Mouse (Mus musculus) CD4-positive helper T cell, adult 2 months (primary cell): ENCODE data around the gene Atp2a3.
A peak's percentile ranks its signal among the peaks of the same experiment; 100 is the strongest.

Experiments used
- DNase-seq: peaks from one replicate; pipeline ENCODE4 v3.0.0-alpha.2; 2012; ENCODE audit warnings: low read depth, missing footprints, low spot score

Gene Atp2a3

DNA sequence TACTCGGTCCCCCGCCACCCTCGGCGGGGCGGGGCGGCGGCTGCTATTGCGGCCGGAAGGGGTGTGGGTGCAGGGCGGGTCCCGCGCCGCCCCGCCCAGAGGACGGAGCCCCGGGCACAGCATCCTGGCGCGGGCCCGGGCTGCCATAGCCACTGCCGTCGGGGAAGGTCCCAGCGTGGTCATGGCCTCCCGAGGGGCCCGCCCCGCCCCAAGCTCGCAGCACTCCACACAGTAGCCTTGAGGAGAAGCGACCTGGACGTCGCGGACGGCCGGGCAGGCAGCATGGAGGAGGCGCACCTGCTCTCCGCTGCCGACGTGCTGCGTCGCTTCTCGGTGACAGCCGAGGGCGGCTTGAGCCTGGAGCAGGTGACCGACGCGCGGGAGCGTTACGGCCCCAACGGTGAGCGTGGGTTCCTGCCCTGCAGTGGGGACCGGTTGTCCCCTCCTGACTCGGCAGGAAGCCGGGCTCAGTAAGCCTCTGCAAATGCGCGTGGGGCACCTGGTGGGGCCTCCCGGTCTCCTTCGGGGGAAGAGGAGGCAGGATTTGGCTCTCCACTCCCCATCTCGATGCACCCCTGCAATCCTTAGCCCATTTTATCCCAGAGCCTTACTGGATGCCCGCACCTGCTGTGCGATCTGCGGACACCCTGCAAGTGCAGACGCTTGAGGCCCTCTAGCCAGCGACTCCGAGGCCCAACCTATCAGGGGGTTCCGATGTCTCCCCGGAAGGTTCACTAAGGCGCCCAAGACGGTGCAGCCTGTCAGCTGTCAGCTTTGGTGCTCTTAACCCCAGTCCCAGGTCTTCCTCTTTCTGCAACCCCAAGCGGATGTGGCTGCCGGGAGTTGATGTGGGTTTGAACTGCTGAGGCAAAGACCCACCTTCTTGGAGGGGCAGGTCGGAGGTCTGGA is at the start of gene Atp2a3:
Gene Atp2a3 (plus strand): TSS at position 98 of the 909 bp plus-strand sequence.
- peak; percentile 86 for DNase-seq

DNA sequence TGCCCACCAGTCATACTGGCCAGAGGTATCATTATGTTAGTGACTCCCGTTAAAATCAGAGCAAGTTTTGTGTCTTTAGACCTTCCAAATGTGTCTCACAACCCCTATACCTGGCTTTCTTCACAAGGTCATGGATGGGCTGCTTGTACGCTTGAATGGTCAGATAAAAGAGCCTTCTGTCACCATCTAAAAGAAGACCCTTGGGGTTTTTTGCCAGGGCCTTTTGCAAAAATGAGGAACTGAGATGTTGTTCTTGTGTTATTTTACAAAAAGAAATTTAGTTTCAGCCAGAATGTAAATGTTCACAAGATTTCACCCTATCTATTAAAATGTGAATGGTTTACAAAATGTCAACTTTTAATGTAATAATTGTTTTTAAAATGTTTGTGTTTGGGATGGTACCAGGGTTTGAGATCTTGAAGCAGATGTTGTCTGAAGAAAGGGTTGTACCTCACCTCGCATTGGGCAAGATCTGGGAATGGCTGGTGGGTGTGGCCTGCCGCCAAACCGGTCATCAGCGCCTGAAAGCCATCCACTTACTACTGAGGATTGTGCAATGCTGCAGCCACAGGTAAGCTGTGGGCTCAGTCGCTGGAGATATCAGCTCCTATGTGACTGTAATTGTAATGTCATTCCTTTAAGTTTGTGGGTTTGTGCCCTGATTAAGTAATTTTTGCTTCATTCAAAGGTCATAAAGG is 43.5 kb upstream of the Atp2a3 start:
- no peak for DNase-seq

DNA sequence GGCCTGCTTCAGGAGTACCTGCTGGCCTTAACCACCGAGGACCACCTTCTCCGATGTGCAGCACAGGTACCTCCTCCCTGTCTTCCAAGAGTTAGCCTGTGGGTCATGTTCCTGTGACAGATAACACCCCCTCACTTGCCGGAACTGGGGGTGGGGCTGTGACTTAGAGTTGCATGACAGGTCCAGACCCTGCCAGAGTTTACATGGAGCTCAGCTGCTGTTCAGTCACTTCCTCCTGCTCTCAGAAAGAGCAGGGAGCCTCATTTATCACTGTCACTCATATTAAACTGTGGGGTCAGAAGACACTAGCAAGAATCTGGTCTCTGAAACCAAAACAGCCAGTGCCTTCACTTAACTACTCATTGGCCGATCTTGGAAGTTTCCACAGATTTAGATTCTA is 37.9 kb upstream of the Atp2a3 start:
- DNase-seq = no peak

DNA sequence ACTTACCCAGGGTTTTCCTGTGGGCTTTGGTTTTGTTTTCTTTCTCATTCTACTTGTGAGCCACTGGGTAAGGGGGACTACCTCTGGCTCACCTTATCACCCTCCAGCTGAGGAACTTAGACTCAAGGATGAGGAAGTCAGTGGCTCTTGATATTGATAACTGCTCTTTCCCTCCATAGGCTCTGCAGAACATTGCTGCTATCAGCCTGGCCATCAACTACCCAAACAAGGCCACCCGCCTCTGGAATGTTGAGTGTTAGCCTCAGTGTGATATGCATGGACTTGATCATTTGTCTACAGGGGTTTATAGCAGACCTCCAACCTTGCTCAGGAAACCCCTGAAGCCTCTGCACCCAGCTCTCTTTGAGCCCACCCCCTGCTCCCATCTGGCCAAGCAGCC is 36.5 kb upstream of the Atp2a3 start:
- no peak for DNase-seq

DNA sequence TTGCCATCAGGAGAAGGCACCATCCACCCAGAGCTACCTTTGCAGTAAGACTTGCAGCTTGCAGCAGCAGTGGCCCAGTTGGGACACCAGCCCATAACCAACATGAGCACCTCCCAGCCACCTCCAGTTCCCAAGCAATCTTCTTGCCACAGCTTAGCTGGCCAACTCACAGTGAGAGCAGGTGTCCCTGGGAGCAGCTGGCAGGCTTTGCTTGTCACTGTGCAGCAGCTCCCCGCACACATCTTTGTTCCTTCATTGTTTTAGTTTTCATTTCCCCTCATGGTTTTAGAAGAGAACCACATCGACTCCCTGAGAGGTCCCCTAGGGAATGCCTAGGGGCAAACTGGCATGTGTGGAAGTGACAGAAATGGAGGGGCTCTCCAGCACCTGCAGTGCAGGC is 35.9 kb upstream of the Atp2a3 start:
- no peak for DNase-seq

DNA sequence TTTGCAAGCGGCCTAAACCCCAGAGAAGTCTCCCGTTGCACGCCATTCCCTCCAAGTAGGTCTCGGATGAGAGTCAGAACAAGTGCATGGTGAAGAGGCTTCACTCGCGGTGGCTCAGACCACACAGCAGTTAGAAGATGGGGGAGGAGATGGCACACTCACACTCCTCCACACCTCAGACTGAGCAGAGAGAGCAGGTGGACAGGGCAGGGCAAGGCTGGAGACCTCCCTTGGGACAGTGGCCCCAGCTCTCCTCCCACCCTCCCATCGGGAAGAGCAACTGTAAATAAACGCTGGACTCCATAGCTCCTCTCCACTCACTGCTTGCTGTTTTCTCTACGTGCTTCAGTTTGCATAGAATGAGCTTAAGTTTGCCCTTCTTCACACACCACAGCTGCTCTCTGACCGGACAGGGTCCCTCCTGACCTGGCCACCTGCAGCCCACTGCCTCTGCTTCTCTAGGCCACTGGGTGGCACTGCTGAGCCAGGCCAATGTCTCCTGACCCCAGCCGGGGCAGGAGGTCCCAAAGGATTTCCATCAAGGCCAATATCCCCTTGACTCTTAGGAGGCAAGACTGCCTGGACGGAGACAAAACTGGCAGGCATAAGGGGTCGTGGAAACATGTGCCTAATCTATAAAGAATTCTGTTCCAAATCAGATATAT is 34.6 kb upstream of the Atp2a3 start:
- peak; percentile 49 for DNase-seq

DNA sequence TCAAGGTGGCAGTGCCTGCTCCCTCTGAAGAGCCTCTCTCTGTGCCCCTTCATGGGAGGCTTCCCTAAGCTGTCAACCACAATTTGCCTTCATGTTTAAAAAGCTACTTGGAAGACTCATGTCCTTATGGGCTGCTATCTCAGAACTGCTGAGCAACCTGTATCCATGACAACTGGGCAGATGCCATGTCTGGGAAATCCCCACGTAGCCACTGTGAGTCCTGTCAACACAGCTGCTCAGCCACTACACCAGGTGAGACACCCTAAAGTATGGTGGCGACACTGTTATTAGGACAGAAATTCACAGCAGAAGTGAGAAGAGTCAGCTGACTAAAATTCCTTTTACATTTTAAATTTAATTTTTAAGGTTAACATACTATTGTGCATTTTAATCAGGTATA is 32.5 kb upstream of the Atp2a3 start:
- DNase-seq = peak; percentile 34

DNA sequence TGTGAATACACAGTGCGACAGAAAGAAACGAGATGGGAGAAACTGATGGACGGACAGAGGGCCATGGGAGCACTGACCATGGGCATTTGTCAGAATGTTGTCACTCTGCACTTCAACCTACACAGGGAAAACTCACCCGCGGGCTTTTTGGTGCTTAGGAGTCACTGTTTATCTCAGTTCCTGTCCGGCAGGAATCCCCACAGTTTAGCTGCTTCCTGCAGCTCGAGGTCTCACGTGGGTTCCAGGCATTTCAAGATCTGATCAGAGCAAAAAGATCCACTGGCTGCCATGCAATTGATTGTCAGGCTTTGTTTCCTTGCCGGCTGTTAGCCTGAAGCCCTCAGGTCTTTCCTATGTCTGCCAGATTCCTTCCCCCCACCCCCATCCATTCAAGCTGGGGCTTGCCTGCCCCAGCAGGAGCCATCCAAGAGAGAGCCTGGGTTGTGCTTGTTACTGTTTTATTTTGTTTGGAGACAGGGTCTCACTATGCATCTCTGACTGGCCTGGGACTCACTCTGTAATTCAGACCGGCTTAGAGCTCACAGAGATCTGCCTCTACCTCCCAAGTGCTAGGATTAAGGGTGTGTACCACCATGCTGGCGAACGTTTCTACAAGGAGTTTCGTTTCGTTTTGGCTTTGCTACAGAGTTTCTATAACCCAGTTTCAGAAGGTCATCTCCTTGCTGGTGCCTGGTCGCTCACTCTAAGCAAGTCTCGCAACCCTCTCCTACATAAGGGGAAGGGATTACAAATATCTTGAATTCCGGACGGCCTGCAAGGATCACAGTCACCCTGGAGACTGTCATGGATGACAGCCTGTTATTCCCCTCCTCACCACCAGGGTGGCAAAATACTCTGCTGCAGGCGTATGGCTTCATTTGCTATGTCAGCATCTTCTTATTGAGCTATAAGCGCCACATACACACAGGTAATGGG is 20.5 kb upstream of the Atp2a3 start:
- peak; percentile 60 for DNase-seq

DNA sequence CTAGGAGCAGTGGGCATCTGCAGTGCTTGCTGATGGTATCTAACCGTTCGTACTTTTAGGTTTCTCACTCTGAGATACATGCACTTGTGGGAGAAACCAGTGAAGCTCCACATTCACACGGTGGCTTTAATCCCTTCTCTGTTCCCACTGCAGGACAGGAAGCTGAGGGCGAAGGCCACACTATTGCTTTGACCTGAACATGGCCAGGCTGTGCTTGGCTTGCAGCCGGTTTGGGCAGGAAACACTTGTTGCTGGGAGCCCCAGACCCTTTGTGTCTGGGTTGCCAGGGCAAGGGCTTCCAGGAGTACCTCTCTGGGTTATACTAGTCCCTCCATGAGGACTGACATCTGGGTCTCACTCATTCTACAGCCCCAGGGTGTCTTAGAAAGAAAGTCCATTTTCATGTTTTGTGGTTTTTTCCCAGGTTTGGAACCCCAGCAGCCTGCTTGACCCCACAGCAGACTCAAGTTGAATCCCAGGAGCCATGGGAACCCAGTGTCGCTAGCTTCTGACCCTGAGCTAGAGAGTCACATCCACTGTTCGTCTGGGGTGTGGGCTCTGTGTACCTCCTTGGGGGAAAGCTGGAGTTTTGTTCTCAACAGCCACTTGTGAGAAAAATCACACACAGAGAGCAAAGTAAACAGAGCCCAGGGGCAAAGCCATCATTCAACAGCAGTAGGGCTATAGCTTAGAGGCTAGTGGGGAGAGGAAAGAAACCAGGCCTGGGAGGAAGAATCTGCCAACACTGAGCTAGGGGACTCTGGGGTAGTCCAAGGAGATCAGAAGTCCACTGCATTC is 15.8 kb upstream of the Atp2a3 start:
- DNase-seq = no peak

DNA sequence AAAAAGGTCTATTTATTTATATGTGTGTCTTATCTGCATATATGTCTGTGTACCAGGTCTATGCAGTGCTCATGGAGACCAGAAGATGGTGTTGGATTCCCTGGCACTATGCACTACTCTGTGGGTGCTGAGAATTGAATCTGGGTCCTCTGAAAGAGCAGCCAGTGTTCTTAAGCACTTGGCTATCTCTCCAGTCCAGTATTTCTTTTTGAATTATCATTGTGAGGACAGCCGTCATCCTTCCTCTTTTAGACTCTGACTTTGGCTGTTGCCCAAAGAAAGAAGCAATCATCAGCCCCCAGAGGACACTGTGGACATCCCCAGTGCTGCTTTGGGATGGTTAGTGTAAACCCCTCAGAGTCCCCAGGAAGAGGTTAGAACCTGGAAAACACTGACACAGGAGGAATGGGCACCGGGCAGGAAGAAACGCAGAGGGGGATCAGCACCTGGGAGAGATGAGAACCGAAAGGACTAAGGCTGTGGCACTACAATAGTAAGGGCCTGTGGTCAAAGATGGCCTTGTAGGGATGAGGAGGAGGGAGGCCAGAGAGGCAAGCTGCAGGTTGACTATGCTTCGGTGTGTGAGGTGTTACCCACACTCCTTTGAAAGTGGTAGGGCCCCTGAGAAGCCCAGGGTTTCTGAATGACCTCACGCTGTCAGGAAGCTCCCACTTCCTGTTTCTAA is 15.0 kb upstream of the Atp2a3 start:
- DNase-seq = peak; percentile 42

DNA sequence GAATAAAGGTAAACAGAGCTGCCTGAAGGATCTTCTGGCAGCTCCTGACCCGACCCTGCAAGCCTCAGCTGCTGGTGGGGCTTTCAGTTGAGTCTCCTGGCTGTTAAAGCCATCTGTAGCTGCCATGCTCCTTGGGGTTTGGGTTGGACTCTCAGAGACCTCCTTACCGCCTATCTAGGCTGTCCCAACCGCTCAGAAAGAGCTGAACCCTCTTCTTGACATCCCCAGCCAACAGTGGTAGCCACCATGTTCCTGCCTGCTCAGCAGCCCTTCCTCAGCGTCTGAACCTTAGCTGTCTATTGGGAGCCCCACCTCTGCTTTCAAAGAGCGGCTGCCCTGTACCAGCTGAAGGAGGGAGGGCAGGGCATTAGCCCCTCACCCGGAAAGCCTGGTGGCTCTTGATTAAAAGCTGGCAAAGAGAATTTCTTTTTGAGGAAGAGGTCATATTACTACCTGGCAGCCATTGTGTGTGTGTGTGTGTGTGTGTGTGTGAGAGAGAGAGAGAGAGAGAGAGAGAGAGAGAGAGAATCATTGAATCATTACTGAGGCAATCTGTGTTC is 14.3 kb upstream of the Atp2a3 start:
- DNase-seq = no peak

DNA sequence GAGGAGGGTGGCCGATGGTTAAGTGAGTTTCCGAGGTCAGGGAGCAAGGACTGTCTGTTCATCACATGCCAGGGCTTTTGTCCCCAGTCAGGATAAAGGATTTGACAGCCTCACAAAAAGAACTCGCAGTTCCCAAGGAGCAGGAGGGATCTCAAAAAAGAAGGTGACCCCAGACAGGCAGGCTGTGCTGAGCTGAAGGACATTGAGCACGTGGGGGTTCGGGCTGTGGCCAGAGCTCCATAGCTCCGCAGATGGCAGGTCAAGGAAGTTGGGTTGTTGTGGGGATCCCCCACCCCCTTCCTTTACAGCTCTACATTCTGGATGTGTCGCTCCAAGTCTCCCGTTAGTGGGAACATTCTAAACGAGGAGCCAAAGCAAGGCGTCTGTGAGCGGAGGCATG is 13.1 kb upstream of the Atp2a3 start:
- no peak for DNase-seq

DNA sequence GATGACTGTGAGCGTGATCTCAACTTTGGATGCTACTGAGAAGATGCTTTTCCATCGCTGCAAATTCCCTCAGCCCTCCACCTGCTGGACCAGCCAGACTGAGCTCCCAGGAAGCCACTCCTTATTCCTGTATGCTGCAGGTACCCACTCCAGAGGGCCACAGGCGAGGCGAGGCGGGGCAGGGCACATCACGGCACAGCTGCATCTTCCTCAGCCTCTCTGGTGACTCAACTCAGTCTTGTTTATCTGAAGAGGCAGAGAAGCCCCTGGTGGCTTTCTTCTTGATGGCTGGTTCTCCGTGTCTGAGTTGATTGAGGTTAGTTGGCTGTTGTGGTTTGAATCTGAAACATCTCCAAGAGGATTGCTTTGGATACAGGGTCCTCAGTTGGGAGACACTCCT is 12.7 kb upstream of the Atp2a3 start:
- no peak for DNase-seq

DNA sequence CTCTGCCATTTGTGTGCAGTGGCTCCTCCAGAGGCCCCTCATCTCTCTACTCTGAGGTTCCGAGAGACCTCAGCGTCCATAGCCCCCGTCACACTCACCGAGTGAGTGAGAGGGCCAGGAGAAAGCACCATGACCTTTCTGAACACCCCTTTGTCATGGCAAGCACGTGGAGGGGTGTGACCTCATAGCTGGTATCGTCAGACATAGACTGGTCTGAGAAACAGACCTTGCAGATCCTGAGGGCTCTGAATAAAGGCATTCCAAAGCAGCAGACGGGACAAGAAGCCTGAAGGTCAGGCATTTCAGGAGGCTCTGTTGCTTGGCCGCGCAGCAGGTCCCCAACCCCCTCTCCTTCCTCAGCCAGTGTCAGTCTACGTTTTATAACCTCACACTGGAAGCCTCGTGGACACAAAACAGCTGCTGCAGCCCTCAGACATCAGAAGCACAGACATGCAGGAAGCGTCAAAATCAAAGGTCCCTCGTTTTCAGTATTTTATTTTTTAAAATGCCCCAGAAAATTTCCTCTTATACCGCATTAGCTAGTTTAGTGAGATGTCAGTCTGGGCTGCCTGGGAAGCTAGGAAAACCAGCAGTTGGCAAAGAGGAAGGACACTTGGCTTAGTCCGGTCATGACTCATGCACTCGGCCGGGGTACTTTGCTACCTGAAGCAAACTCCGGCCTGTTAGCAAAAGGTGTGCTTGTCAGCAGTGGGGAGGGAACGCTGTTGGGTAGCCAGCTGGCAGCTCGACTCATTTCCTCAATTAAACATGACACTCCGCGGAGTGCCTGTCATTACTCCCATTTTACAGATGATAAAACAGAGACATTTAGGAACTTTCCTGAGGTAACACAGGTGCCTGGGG is 9.6 kb upstream of the Atp2a3 start:
- DNase-seq = no peak

DNA sequence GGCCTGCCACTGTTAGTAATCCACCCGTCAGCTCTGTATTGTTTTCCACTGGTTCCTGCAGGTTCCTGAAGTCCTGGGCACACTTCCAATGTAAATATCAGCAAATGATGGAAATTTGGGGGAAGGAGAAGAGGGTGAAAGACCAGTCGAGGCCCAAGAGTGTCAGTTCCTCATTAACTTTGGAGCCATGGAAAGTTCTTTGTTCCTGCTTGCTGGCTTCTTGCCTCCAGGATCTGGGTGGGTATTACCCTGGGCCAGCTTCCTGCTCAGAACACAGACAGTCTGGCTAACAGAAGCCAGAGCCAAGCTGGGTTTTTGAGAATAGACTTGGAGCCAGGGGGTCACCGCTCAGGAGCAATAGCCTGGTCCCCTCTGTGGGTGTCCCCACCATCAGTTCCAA is 8.7 kb upstream of the Atp2a3 start:
- no peak for DNase-seq

DNA sequence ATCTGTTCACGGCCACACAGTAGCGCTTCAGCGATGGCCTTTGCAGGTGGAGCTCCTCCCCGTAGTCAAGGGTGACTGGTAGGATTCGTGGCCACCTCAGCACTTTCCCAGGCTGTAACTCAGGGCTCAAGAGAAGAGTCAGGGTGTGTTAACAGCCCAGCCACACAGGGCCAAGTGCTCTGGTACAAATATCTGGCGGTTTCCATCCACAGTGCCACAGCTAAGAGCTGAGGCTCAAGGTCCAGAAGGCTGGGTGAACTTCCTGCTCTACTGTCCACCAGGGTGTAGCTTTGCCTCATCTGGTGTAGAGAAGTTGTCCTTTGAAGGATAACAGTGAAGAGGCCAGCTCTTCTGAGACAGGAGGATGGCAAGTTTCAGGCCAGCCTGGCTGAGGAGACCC is 8.3 kb upstream of the Atp2a3 start:
- no peak for DNase-seq

DNA sequence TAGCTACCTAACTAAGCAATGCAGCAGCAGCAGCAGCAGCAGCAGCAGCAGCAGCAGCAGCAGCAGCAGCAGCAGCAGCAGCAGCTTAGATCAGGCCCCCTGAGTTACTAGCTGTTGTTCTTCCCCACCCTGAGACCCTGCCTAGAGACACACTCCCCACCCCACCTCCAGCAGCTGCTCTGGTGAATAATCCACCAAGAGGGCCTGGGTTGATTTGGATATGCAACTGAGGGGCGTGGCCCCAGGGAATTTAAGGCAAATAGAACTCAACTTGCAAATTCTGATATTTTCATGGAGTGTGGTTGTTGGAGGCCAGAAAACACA is 7.9 kb upstream of the Atp2a3 start:
- no peak for DNase-seq

DNA sequence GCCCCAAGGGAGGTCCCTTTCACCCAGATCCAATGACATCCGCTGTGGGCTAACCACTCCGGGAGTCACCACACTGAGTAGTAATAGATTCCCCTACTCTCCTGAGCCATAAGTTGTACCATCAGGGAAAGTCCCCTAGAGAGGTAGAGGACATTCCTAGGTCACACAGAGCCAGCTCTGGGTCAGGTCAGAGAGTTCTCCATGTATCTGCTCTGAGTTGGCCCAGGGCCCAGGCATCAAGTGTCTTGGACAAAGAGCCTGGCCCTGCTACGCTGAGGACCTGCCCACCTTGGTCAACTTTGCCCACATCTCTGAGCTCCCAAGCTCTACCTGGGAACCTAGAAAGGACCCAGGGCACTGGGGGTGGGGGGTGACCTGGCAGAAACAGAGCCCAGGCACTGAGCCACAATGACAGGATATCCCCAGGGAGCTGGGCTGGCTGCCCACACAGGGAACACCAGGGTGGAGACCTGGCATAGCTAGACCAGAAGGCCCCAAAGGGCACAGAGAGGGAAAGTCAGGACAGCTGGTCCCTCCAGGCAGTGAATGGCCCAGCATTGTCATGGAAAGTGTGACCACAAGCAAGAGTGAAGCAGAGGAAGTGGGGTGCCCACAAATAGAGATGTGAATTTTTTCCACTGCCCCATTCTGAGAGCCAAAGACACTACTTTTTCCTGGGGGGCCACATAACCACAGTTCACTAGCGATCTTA is 7.4 kb upstream of the Atp2a3 start:
- peak; percentile 74 for DNase-seq
